Mouse (Mus musculus): Measurements from ENCODE around the gene Tcte2. TPM values are rescaled to one million over a fixed set of nuclear protein-coding genes. Genes with fewer than 3 reads are reported as not detected.

Gene Tcte2
- polyA plus RNA-seq, 1 experiment: 0.71 TPM

DNA sequence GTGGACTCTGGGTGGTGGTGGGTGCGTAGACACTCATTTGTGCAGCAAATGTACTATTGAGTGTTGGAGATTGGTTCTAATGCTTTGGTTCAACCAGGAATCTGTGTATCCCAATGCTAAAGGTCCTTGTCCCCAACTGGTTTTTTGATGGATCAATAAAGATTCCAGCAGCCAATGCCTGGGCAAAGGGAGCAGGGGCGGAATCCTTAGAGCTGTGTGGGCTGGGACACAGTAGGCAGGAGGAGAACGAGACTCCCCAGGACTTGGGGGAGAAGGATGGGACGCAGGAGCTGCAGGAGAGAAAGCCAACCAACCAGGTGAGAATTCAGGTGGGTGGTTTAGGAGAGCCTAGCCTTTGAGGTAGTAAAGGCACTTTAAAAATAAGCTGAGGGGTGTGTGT is 63.4 kb downstream of the Tcte2 start:
- WGBS: 96% methylated on average over 4 of the region's 4 CpGs
- no peak for DNase-seq
- Histone ChIP-seq H3K36me3 (ENCODE audit: control insufficient read depth, insufficient read depth, low read length) (no peaks in the 10 kb centered on the region), H3K4me1 (replicated peaks; ENCODE audit: control insufficient read depth, insufficient read depth, low read length) (no peaks in the 10 kb centered on the region; the same call in 1 of the 2 replicates), H3K4me3 (ENCODE audit: control insufficient read depth, insufficient read depth, low read length) (no peak overlapping the region), H3K27ac (ENCODE audit: control insufficient read depth, insufficient read depth, low read length) (no peak overlapping the region), H3K27me3 (ENCODE audit: control insufficient read depth, insufficient read depth, low read length) (no peaks in the 10 kb centered on the region)
- TF ChIP-seq CTCF (IDR thresholded peaks at IDR 0.05; ENCODE audit: borderline replicate concordance, control insufficient read depth, extremely low read depth, insufficient read depth, low read length, poor library complexity): no peak
- TF ChIP-seq POLR2A (IDR thresholded peaks at IDR 0.05; ENCODE audit: control insufficient read depth, extremely low read depth, insufficient read depth, low read length, poor library complexity): no peak

- TF ChIP-seq CTCF (IDR thresholded peaks at IDR 0.05; ENCODE audit: borderline replicate concordance, control insufficient read depth, extremely low read depth, insufficient read depth, low read length, poor library complexity): no peak
- no peak for TF ChIP-seq POLR2A (IDR thresholded peaks at IDR 0.05; ENCODE audit: control insufficient read depth, extremely low read depth, insufficient read depth, low read length, poor library complexity)
- no peak overlapping the region for H3K4me3 ChIP-seq (ENCODE audit: control insufficient read depth, insufficient read depth, low read length)
- DNase-seq: no peak
- no peaks in the 10 kb centered on the region; the same call in 1 of the 2 replicates for H3K4me1 ChIP-seq (replicated peaks; ENCODE audit: control insufficient read depth, insufficient read depth, low read length)
- H3K27ac ChIP-seq (ENCODE audit: control insufficient read depth, insufficient read depth, low read length): no peak overlapping the region
- 95% methylated on average over 2 of the region's 2 CpGs for WGBS
- H3K27me3 ChIP-seq (ENCODE audit: control insufficient read depth, insufficient read depth, low read length): no peaks in the 10 kb centered on the region
- H3K36me3 ChIP-seq (ENCODE audit: control insufficient read depth, insufficient read depth, low read length): no peaks in the 10 kb centered on the region
Measured at GRCm38 (mm10) chr17:13697646-13698045, 64.0 kb downstream of the Tcte2 start.

- Histone ChIP-seq H3K27ac (ENCODE audit: control insufficient read depth, insufficient read depth, low read length) (no peak overlapping the region), H3K36me3 (ENCODE audit: control insufficient read depth, insufficient read depth, low read length) (no peaks in the 10 kb centered on the region), H3K4me1 (replicated peaks; ENCODE audit: control insufficient read depth, insufficient read depth, low read length) (no peaks in the 10 kb centered on the region; the same call in 1 of the 2 replicates), H3K27me3 (ENCODE audit: control insufficient read depth, insufficient read depth, low read length) (no peaks in the 10 kb centered on the region), H3K4me3 (ENCODE audit: control insufficient read depth, insufficient read depth, low read length) (no peak overlapping the region)
- no peak for DNase-seq
- no peak for TF ChIP-seq POLR2A (IDR thresholded peaks at IDR 0.05; ENCODE audit: control insufficient read depth, extremely low read depth, insufficient read depth, low read length, poor library complexity)
- TF ChIP-seq CTCF (IDR thresholded peaks at IDR 0.05; ENCODE audit: borderline replicate concordance, control insufficient read depth, extremely low read depth, insufficient read depth, low read length, poor library complexity): no peak
- WGBS: 97% methylated on average over 5 of the region's 5 CpGs
Measured at GRCm38 (mm10) chr17:13695881-13696280, 65.7 kb downstream of the Tcte2 start.

GRCm38 (mm10) chr17:13695211-13695610 is 66.4 kb downstream of the Tcte2 start:
- WGBS: 94% methylated on average over 2 of the region's 2 CpGs
- no peak for DNase-seq
- no peak overlapping the region for H3K27ac ChIP-seq (ENCODE audit: control insufficient read depth, insufficient read depth, low read length)
- H3K27me3 ChIP-seq (ENCODE audit: control insufficient read depth, insufficient read depth, low read length): no peaks in the 10 kb centered on the region
- H3K4me3 ChIP-seq (ENCODE audit: control insufficient read depth, insufficient read depth, low read length): no peak overlapping the region
- TF ChIP-seq CTCF (IDR thresholded peaks at IDR 0.05; ENCODE audit: borderline replicate concordance, control insufficient read depth, extremely low read depth, insufficient read depth, low read length, poor library complexity) (no peak), POLR2A (IDR thresholded peaks at IDR 0.05; ENCODE audit: control insufficient read depth, extremely low read depth, insufficient read depth, low read length, poor library complexity) (no peak)
- H3K4me1 ChIP-seq (replicated peaks; ENCODE audit: control insufficient read depth, insufficient read depth, low read length): no peaks in the 10 kb centered on the region; the same call in 1 of the 2 replicates
- H3K36me3 ChIP-seq (ENCODE audit: control insufficient read depth, insufficient read depth, low read length): no peaks in the 10 kb centered on the region

GRCm38 (mm10) chr17:13694181-13694580 is 67.4 kb downstream of the Tcte2 start:
- no peak for DNase-seq
- Histone ChIP-seq H3K27ac (ENCODE audit: control insufficient read depth, insufficient read depth, low read length) (no peak overlapping the region), H3K27me3 (ENCODE audit: control insufficient read depth, insufficient read depth, low read length) (no peaks in the 10 kb centered on the region), H3K36me3 (ENCODE audit: control insufficient read depth, insufficient read depth, low read length) (no peaks in the 10 kb centered on the region), H3K4me1 (replicated peaks; ENCODE audit: control insufficient read depth, insufficient read depth, low read length) (no peaks in the 10 kb centered on the region), H3K4me3 (ENCODE audit: control insufficient read depth, insufficient read depth, low read length) (no peak overlapping the region)
- 97% methylated on average over 1 of the region's 1 CpGs for WGBS
- TF ChIP-seq CTCF (IDR thresholded peaks at IDR 0.05; ENCODE audit: borderline replicate concordance, control insufficient read depth, extremely low read depth, insufficient read depth, low read length, poor library complexity): no peak
- TF ChIP-seq POLR2A (IDR thresholded peaks at IDR 0.05; ENCODE audit: control insufficient read depth, extremely low read depth, insufficient read depth, low read length, poor library complexity): no peak

GRCm38 (mm10) chr17:13687656-13688055 is 74.0 kb downstream of the Tcte2 start:
- no peak for TF ChIP-seq POLR2A (IDR thresholded peaks at IDR 0.05; ENCODE audit: control insufficient read depth, extremely low read depth, insufficient read depth, low read length, poor library complexity)
- TF ChIP-seq CTCF (IDR thresholded peaks at IDR 0.05; ENCODE audit: borderline replicate concordance, control insufficient read depth, extremely low read depth, insufficient read depth, low read length, poor library complexity): no peak
- 43% methylated on average over 1 of the region's 1 CpGs for WGBS

GRCm38 (mm10) chr17:13687086-13687485 is 74.5 kb downstream of the Tcte2 start:
- WGBS: 92% methylated on average over 4 of the region's 4 CpGs
- H3K36me3 ChIP-seq (ENCODE audit: control insufficient read depth, insufficient read depth, low read length): no peaks in the 10 kb centered on the region
- DNase-seq: no peak

More at GRCm38 (mm10) chr17:13687656-13688055, 74.0 kb downstream of the Tcte2 start:
- peaks cover 14% of the 10 kb centered on the region for H3K4me1 ChIP-seq (replicated peaks; ENCODE audit: control insufficient read depth, insufficient read depth, low read length)
- no peak overlapping the region for H3K4me3 ChIP-seq (ENCODE audit: control insufficient read depth, insufficient read depth, low read length)
- H3K36me3 ChIP-seq (ENCODE audit: control insufficient read depth, insufficient read depth, low read length): no peaks in the 10 kb centered on the region
- no peak overlapping the region for H3K27ac ChIP-seq (ENCODE audit: control insufficient read depth, insufficient read depth, low read length)
- H3K27me3 ChIP-seq (ENCODE audit: control insufficient read depth, insufficient read depth, low read length): no peaks in the 10 kb centered on the region
- no peak for DNase-seq

More at GRCm38 (mm10) chr17:13687086-13687485, 74.5 kb downstream of the Tcte2 start:
- TF ChIP-seq POLR2A (IDR thresholded peaks at IDR 0.05; ENCODE audit: control insufficient read depth, extremely low read depth, insufficient read depth, low read length, poor library complexity): no peak
- no peak for TF ChIP-seq CTCF (IDR thresholded peaks at IDR 0.05; ENCODE audit: borderline replicate concordance, control insufficient read depth, extremely low read depth, insufficient read depth, low read length, poor library complexity)
- H3K4me3 ChIP-seq (ENCODE audit: control insufficient read depth, insufficient read depth, low read length): no peak overlapping the region
- H3K27me3 ChIP-seq (ENCODE audit: control insufficient read depth, insufficient read depth, low read length): no peaks in the 10 kb centered on the region
- H3K27ac ChIP-seq (ENCODE audit: control insufficient read depth, insufficient read depth, low read length): no peak overlapping the region
- H3K4me1 ChIP-seq (replicated peaks; ENCODE audit: control insufficient read depth, insufficient read depth, low read length): peaks cover 20% of the 10 kb centered on the region
